8 mouse cellular contexts compared by ENCODE assay signal in genomic region chr13:108215231-108215780, GRCm38 (mm10). TPM values are rescaled to one million over a fixed set of nuclear protein-coding genes. Genes with fewer than 3 reads are reported as not detected.
A peak's percentile ranks its signal among the peaks of the same experiment; 100 is the strongest.
DNase-seq lines count a peak whose midpoint lies in the region; ATAC-seq lines count a peak whose summit lies in the region.

No protein-coding gene starts in this region.

- H3K27me3 ChIP-seq in erythroblast, embryonic 14.5 days (ENCODE audit: control insufficient read depth), result peaks cover 53% of the 10 kb centered on the region
- H3K27me3 ChIP-seq in heart, embryonic 16.5 days (ENCODE audit: control insufficient read depth, insufficient read depth, low read length), result peaks cover 47% of the 10 kb centered on the region
- H3K27me3 ChIP-seq in limb, embryonic 11.5 days (ENCODE audit: control insufficient read depth, insufficient read depth, low read length), result peaks cover 28% of the 10 kb centered on the region
- H3K27me3 ChIP-seq in neural tube, embryonic 14.5 days (ENCODE audit: control insufficient read depth, insufficient read depth, low read length), result peaks cover 11% of the 10 kb centered on the region

- no peak overlapping the region for H3K27ac ChIP-seq in heart, embryonic 16.5 days (ENCODE audit: low read length)
- H3K27ac ChIP-seq in limb, embryonic 11.5 days (replicated peaks; ENCODE audit: low read depth, low read length), result no peak overlapping the region
- H3K27ac ChIP-seq in neural tube, embryonic 14.5 days (ENCODE audit: low read depth, low read length), result no peak overlapping the region

- WGBS in heart, embryonic 16.5 days, result 5% methylated on average over 12 of the region's 12 CpGs
- 6% methylated on average over 12 of the region's 12 CpGs for WGBS in limb, embryonic 11.5 days
- WGBS in neural tube, embryonic 14.5 days, result 4% methylated on average over 12 of the region's 12 CpGs

- no peaks in the 10 kb centered on the region; the same call in 1 of the 2 replicates for H3K9me3 ChIP-seq in erythroblast, embryonic 14.5 days (ENCODE audit: control insufficient read depth, low read length)
- no peaks in the 10 kb centered on the region for H3K9me3 ChIP-seq in heart, embryonic 16.5 days (replicated peaks; ENCODE audit: control insufficient read depth, low read length)
- H3K9me3 ChIP-seq in limb, embryonic 11.5 days (ENCODE audit: control insufficient read depth, low read length), result no peaks in the 10 kb centered on the region
- no peaks in the 10 kb centered on the region for H3K9me3 ChIP-seq in neural tube, embryonic 14.5 days (ENCODE audit: control insufficient read depth, low read length)

- H3K4me1 ChIP-seq in erythroblast, embryonic 14.5 days (ENCODE audit: control insufficient read depth), result peaks cover 13% of the 10 kb centered on the region
- H3K4me1 ChIP-seq in heart, embryonic 16.5 days (ENCODE audit: control insufficient read depth, insufficient read depth, low read length), result peaks cover 5% of the 10 kb centered on the region
- H3K4me1 ChIP-seq in limb, embryonic 11.5 days (ENCODE audit: control insufficient read depth, insufficient read depth, low read length), result no peaks in the 10 kb centered on the region
- no peaks in the 10 kb centered on the region for H3K4me1 ChIP-seq in neural tube, embryonic 14.5 days (ENCODE audit: control insufficient read depth, insufficient read depth, low read length)

- no peak for ATAC-seq in erythroblast, adult 5-6 weeks (replicated peaks; ENCODE audit: low FRiP score, poor library complexity, severe bottlenecking)
- no peak for ATAC-seq in heart, embryonic 16.5 days (replicated peaks; ENCODE audit: extremely low read depth, insufficient read depth, low FRiP score)
- no peak for ATAC-seq in limb, embryonic 11.5 days (ENCODE audit: insufficient number of reproducible peaks, low FRiP score, low TSS enrichment, low read depth)
- no peak; the same call in 1 of the 2 replicates for ATAC-seq in neural tube, embryonic 14.5 days (ENCODE audit: low read depth)

- peak overlapping the region; percentile 100 for H3K4me2 ChIP-seq in heart, embryonic 16.5 days (ENCODE audit: low read depth, low read length)
- peak overlapping the region; percentile 100 for H3K4me2 ChIP-seq in limb, embryonic 11.5 days (ENCODE audit: low read depth, severe bottlenecking)
- peak overlapping the region; percentile 100 for H3K4me2 ChIP-seq in neural tube, embryonic 14.5 days (ENCODE audit: low read depth, low read length)

- DNase-seq in T-cell, adult 2 months (ENCODE audit: low spot score), result peak; percentile 7
- DNase-seq in limb, embryonic 11.5 days (ENCODE audit: low spot score), result no peak
- DNase-seq in ovary, adult 18-20 months (ENCODE audit: low spot score), result no peak
- DNase-seq in gastrocnemius, adult 8-10 months (ENCODE audit: low spot score in 2 of 2), result no peak

- peak overlapping the region; percentile 59 for H3K4me3 ChIP-seq in erythroblast, embryonic 14.5 days (replicated peaks)
- H3K4me3 ChIP-seq in heart, embryonic 16.5 days (ENCODE audit: low read length), result peak overlapping the region; percentile 84
- peak overlapping the region; percentile 61 for H3K4me3 ChIP-seq in limb, embryonic 11.5 days (ENCODE audit: low read depth, low read length)
- H3K4me3 ChIP-seq in neural tube, embryonic 14.5 days (ENCODE audit: low read depth, low read length), result peak overlapping the region; percentile 64

- H3K9ac ChIP-seq in heart, embryonic 16.5 days (ENCODE audit: low read length), result peak overlapping the region; percentile 84
- no peak overlapping the region for H3K9ac ChIP-seq in limb, embryonic 11.5 days (ENCODE audit: low read length)
- no peak overlapping the region for H3K9ac ChIP-seq in neural tube, embryonic 14.5 days (replicated peaks; ENCODE audit: low read depth, low read length)

- H3K36me3 ChIP-seq in erythroblast, embryonic 14.5 days (ENCODE audit: control insufficient read depth), result no peaks in the 10 kb centered on the region
- H3K36me3 ChIP-seq in heart, embryonic 16.5 days (ENCODE audit: control insufficient read depth, insufficient read depth), result no peaks in the 10 kb centered on the region
- no peaks in the 10 kb centered on the region for H3K36me3 ChIP-seq in limb, embryonic 11.5 days (ENCODE audit: control insufficient read depth, insufficient read depth, low read length)
- H3K36me3 ChIP-seq in neural tube, embryonic 14.5 days (ENCODE audit: control insufficient read depth, insufficient read depth, low read length), result no peaks in the 10 kb centered on the region

RNA-seq across cellular contexts. Expression of gene Elovl7, which starts 1.1 kb away (rescaled TPM):
- not detected in 2 replicates for polyA plus RNA-seq in erythroblast, embryonic 14.5 days (2012)
- 1.0 and 4.0 TPM in 2 replicates for total RNA-seq in erythroblast, adult 5-6 weeks (2015; ENCODE audit: low replicate concordance)
- not detected in 2 replicates for total RNA-seq in erythroblast, adult 5-6 weeks (2017; ENCODE audit: low replicate concordance)
- polyA plus RNA-seq in heart, embryonic 16.5 days (2015; fragmentation: Nextera tagmentation; extraction: Ambion mirVana), result 3.3 and 4.2 TPM in 2 replicates
- polyA plus RNA-seq in limb, embryonic 11.5 days (2014; fragmentation: Nextera tagmentation; extraction: Ambion mirVana), result 0.91 and 1.5 TPM in 2 replicates
- 1.9 and 2.6 TPM in 2 replicates for polyA plus RNA-seq in neural tube, embryonic 14.5 days (2014; fragmentation: Nextera tagmentation; extraction: Ambion mirVana)
- under 1 TPM in 3 of 4 experiments, not detected in 1; 0.11 to 0.19 (median 0.13) TPM for total RNA-seq in gastrocnemius, adult 8-10 months (2022)

RNA-seq across cellular contexts. Expression of gene Ercc8, which starts 56.8 kb away (rescaled TPM):
- polyA plus RNA-seq in erythroblast, embryonic 14.5 days (2012), result 0.12 and 0.19 TPM in 2 replicates
- 0.77 and 2.1 TPM in 2 replicates for total RNA-seq in erythroblast, adult 5-6 weeks (2015; ENCODE audit: low replicate concordance)
- total RNA-seq in erythroblast, adult 5-6 weeks (2017; ENCODE audit: low replicate concordance), result 2.3 and 3.6 TPM in 2 replicates
- polyA plus RNA-seq in heart, embryonic 16.5 days (2015; fragmentation: Nextera tagmentation; extraction: Ambion mirVana), result 11.6 and 13.1 TPM in 2 replicates
- 24.9 and 26.6 TPM in 2 replicates for polyA plus RNA-seq in limb, embryonic 11.5 days (2014; fragmentation: Nextera tagmentation; extraction: Ambion mirVana)
- 31.3 and 37.5 TPM in 2 replicates for polyA plus RNA-seq in neural tube, embryonic 14.5 days (2014; fragmentation: Nextera tagmentation; extraction: Ambion mirVana)
- total RNA-seq in gastrocnemius, adult 8-10 months (2022), result 1 to 10 TPM; 4.9 to 7.0 (median 5.6) TPM

RNA-seq across cellular contexts. Expression of gene Ndufaf2, which starts 56.9 kb away (rescaled TPM):
- polyA plus RNA-seq in erythroblast, embryonic 14.5 days (2012), result 2.5 and 4.4 TPM in 2 replicates
- total RNA-seq in erythroblast, adult 5-6 weeks (2015; ENCODE audit: low replicate concordance), result 13.8 and 24.7 TPM in 2 replicates
- total RNA-seq in erythroblast, adult 5-6 weeks (2017; ENCODE audit: low replicate concordance), result 6.0 and 13.5 TPM in 2 replicates
- 51.3 and 58.2 TPM in 2 replicates for polyA plus RNA-seq in heart, embryonic 16.5 days (2015; fragmentation: Nextera tagmentation; extraction: Ambion mirVana)
- polyA plus RNA-seq in limb, embryonic 11.5 days (2014; fragmentation: Nextera tagmentation; extraction: Ambion mirVana), result 102 and 103 TPM in 2 replicates
- 64.9 and 79.3 TPM in 2 replicates for polyA plus RNA-seq in neural tube, embryonic 14.5 days (2014; fragmentation: Nextera tagmentation; extraction: Ambion mirVana)
- total RNA-seq in gastrocnemius, adult 8-10 months (2022), result 10 to 100 TPM; 13.2 to 16.5 (median 15.2) TPM

Comparison
In these comparisons a context has a peak if more than half of its experiments do, and no peak if none do; other contexts are left out.
1. RNA of gene Ercc8, which starts 56.8 kb away (polyA plus RNA-seq): 31.3 to 37.5 TPM in neural tube, embryonic 14.5 days, 24.9 to 26.6 TPM in limb, embryonic 11.5 days and 11.6 to 13.1 TPM in heart, embryonic 16.5 days; 0.12 to 0.19 TPM in erythroblast, embryonic 14.5 days; every median in the first group is over 10 times any median in the second.
2. Peak in every context shown above with its lines, with median percentiles within 50 percentile points of each other: H3K4me3 ChIP-seq and H3K4me2 ChIP-seq.